Mouse (Mus musculus): ENCODE measurements at regions not wholly inside any gene's neighbourhood (a gene's known extent, or its start where the extent isn't known, plus 50 kb on each side); places are given as distances from the start of the nearest gene placed in this dataset.

GRCm38 (mm10) chr9:47133454-47133853 lies 134.9 kb downstream of the Gm4791 start:
- DNase-seq (ENCODE audit: low read depth): no peak

- DNase-seq (ENCODE audit: low read depth): no peak
These were observed 135.3 kb downstream of the Gm4791 start for GRCm38 (mm10) chr9:47133873-47134272.

DNA sequence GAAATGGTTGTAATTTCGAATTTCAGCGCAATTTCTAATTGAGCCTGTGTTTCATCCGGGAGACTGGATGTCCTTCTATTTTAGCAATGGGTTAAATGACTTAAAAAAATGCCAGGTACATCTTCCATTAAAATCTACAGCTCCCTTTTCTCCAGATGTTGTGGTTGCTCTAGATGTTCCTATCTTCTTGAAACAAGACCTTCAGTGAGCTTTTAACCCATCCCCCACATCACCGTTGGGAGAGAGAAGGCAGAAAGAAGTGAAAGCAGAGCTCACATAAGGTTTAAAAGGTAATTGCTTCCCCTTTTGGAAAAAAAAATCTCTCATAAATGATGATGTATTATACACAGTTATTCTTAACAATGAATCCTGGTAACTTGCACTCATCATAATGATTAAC lies 135.9 kb downstream of the Gm4791 start:
- DNase-seq (ENCODE audit: low read depth): peak; percentile 2

DNA sequence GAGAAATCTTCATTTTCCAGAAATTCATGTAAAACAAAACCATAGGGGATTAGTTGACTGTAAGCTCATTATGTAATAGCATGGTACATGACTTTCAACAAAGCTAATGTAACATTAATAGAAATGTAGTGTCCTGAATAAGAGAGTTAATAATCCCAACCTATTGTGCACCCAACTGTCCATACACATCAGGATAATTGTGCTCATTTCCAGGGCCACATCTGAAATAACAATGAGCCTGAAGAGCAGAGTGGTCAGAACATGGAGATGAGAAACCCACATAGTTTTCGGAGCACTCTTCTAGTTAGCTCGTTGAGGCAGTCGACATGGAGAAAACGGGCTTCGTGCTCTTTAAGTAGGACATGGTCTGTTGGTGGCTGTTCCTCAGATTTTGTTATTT lies 138.1 kb downstream of the Gm4791 start:
- no peak for DNase-seq (ENCODE audit: low read depth)

- no peak for DNase-seq (ENCODE audit: low read depth)
These were observed 154.9 kb downstream of the Gm4791 start for GRCm38 (mm10) chr9:47153471-47153870.

GRCm38 (mm10) chr9:47165480-47166131 lies 167.1 kb downstream of the Gm4791 start:
- DNase-seq (ENCODE audit: low read depth): no peak

DNA sequence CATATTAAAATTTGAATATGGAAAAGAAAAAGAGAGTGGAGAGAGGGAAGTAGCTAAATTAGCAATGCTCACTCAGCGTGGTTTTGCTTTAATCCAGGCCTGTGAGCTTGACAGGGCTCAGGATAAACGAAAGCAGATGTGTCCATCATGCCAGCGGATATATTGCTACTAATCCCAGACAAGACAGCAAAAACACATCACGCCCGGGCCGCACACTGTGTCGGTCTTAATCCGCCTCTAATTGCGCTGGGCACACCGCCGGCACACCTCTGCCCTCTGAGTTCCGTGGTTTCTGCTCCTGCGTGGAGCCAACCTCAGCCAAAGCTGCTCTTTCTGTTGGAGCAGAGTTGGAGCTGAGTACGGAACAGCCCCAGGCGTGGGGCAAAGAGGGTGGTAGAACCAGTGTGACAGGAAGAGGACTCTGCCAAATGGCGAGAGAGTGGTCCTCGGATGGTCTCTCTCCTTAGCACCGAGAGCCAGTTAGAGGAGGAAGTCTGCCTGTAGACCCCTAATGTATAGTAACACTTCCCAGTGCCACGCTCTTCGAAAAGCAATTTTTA lies 169.2 kb downstream of the Gm4791 start:
- no peak for DNase-seq (ENCODE audit: low read depth)

DNA sequence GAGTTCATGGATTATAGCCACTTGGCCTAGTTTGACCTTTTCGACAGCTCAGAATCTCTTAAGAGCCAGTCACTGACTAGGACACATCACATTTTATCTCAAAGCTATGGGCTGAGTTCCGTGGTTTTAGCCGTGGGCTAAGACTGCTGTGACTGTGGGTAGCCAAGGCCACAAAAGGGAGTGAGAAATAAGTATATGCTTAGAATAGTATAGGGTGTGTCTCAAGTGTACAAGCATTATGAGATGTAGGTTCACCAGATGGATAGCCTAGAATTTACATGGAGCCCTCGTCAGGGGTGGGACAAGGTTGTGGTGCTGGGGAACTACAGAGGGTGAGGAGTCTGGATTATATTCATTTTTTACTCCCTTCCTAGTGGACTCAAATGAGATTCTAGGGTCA lies 177.5 kb downstream of the Gm4791 start:
- no peak for DNase-seq (ENCODE audit: low read depth)

DNA sequence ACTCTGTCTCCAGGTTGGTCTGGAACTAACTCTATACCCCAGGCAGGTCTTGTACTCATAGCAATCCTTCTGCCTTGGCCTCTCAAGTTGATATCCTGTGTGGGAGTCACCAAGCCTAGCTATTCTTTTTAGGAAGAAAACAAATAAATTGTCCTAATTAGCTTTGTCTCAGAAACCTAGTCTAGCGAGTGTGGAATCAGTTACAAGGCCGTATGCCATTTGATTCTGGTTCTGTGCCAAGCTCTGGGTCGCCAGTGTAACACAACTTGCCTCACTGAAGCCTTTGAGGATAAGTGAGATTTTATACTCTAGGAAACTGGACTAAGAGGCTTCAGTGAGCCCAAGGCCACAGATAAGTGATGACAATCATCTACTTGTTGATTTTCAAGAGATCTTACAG lies 219.6 kb downstream of the Gm4791 start:
- no peak for DNase-seq (ENCODE audit: low read depth)

DNA sequence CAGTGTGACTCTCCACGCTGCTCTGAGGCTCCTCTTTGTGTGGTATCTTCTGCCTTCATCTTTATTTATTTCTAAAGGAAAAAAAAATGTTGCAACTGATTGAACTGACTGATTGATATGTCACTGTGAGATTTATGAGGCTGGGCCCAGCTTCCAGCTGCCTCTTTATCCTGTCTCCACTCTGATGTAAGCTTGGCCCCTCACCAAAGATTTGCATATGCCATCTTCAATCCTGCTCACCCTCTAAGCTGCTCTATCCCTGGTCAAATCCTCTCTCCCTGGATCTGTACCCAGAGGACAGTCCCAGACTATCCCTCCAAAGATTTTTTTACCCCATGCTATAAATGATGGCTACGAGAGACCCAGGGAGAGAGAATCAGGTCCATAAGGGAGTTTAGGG lies 225.0 kb downstream of the Gm4791 start:
- DNase-seq (ENCODE audit: low read depth): no peak

DNA sequence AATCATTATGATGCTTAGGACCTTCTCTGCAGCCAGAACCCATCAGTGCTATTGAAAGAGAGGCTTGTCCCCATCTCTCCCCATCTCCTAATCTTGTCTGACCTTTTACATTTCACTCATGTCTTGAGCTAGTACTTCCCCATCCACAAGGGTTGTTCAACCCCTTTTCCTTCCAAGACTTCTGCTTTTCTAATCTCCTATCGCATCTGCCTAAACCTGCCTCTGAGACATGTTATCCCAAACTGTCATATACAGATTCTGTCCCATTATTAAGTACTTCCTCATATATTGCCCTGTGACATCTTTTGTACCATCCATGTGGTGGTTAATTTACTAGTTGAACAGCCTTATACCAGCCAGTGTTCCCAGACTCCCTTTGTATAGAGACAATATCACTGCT lies 225.7 kb downstream of the Gm4791 start:
- DNase-seq (ENCODE audit: low read depth): no peak

DNA sequence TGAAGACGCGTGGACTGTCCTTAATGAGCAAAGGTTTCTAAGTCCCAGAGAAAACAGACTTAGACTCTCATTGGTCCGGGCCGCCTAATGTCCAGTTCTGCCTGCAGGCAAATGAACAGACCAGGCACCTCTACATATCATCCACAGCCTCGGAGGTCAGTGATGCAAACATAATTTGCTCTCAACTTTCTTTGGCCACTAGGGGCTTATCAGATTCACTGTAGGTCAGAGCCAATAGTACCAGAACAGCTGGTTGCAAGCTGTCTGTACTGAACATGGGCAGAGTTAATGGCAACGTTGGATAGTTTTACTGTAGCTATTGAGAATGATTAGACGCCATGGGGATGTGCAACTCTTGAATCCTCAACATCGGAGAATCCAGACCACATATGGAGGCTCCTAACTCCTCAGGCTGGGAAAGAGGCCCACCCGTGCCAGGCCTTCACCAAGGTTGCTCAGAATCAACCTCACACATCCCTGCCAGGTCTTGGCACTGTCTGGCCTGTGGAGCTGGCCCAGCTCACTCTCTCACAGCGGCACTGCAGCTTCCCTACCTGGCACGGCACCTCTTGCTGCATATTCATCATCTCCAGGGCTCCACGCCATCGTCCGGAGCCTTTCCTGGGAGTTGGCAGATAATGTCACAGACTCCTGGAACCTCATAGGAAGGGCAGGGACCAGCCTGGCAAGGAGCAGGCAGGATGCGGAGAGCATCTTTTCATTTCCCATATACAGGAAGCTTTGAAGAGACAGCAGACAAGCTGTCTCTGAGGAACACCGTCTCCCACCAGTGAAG lies 228.1 kb downstream of the Gm4791 start:
- DNase-seq (ENCODE audit: low read depth): no peak

GRCm38 (mm10) chr9:47227298-47227697 lies 228.8 kb downstream of the Gm4791 start:
- DNase-seq (ENCODE audit: low read depth): no peak

- no peak for DNase-seq (ENCODE audit: low read depth)
These were observed 230.2 kb downstream of the Gm4791 start for GRCm38 (mm10) chr9:47228736-47229135.

DNA sequence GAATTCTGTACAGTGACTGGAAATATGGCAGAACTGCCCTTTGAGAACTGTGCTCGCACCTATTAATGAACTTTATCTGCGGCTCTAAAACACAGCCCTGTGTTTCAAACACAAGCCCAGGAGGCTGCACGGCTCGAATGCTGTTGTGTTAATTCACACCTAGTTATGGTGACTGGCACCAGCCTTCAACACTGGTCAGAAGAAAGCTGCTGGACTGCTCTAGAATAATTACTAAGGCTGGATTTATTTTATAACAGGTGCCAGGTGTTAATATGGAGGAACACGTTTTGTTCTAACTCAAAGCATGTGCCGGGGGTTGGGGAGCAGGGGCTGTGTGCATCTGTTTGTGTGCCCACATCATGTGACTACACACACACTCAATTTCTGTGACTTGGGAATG lies 230.8 kb downstream of the Gm4791 start:
- no peak for DNase-seq (ENCODE audit: low read depth)

DNA sequence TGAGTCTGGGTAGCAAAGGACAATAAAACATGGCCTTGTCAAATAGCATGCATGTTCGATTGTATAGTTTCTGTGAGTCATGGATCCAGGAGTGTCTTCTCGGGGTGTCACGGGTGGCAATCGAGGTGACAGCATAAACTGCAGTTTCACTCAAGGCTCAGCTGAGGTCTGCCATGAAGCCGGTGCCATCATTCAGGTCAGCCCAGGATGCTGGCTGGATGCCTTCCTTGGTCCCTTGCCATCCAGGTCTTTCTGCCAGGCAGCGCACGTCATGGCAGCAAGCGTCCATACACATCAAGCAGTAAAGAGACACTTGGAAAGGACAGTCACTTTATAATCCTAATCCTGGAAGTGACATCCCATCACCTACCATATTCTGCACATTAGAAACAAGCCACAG lies 242.4 kb downstream of the Gm4791 start:
- DNase-seq (ENCODE audit: low read depth): no peak

GRCm38 (mm10) chr9:47242051-47242450 lies 243.5 kb downstream of the Gm4791 start:
- DNase-seq (ENCODE audit: low read depth): no peak

DNA sequence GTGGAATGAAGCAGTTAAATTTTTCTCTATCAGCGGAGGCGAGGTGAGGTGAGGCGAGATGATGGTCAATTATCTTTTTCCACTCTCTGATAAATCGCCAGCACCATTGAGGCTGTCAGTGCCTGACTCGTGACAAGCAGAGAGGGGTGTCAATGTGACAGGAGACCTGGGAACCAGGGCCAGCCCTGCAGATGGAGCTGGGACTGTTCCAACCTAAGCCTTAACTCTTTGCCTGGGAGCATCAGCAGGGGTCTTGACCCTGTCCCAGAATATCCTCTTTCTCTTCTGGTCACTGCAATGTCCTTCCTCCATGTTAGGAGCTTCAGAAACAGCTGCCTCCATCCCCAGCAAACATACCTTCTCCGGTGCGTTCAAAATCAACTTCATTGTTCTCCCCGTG lies 244.0 kb downstream of the Gm4791 start:
- DNase-seq (ENCODE audit: low read depth): no peak

- no peak for DNase-seq (ENCODE audit: low read depth)
These were observed 250.5 kb downstream of the Gm4791 start for GRCm38 (mm10) chr9:47249029-47249428.

- no peak for DNase-seq (ENCODE audit: low read depth)
These were observed 252.6 kb downstream of the Gm4791 start for GRCm38 (mm10) chr9:47251160-47251559.

DNA sequence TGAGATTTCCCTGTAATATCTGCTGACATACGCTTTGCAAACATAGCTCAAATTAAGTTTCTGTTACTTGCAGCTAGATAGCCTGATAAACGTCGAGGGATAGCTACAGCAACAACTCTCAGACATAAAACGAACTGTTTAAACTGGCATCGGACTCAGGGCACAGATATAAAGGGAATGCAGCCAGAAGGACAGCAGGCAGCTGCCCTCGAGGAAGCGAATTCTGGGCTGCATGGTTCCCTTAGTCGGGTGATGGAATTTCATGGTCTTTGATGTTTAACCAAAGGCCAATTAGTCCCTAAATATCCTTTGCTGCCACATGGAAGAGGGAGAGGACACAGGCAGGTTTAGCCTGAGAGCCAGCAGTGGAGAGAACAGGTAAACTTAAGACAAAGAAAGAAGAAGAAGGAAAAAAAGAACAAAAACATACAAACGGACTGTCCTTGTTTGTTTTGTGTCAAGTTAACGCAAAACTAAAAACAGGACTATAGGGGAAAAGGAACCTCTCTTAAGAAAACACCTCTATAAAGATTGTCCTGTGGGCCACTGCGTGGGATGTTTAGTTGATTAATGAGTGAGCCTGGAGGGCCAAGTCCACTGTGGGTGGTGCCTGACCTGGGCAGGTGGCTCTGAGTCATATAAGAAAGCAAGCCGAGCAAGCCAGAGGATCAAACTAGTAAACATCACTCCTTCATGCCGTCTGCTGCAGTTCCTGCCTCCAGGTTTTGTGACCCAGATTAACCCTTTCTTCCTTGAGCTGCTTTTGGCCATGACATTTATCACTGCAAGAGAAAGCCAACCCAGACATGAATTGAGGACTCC lies 255.5 kb downstream of the Gm4791 start:
- no peak for DNase-seq (ENCODE audit: low read depth)

DNA sequence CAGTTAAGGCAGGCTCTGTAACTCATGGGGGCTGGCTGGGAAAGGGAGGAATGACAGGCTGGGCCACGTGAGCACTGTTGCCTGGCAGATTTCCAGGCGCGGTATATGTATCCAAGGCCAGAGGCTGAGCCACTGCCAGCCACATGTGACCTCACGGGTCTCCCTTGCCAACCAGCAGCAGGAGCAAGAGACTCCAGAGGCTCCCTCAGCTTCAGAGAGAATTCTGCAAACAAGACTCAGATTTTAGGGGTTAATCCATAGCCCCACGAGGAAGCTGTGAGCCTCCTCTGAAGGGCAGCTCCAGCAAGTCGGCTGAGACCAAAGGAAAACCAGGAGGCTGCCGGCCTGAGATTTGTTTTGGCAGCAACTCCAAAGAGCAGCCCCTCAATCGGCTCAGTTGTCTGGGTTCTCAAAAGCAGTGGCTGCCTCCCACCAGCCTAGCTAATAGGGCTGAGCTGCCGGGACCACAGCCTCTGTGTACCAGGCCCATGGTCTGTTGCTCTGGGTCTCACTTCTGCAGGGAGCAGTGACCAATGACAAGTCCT lies 264.0 kb upstream of the Cadm1 start:
- DNase-seq (ENCODE audit: low read depth): no peak

Data from c-Kit-positive CD71-negative TER-119-negative erythroid progenitor cells, embryonic 14.5 days (primary cell).